Mouse (Mus musculus) midbrain, embryonic 12.5 days (tissue): ENCODE data around the gene Gm44973. TPM values are rescaled to one million over a fixed set of nuclear protein-coding genes. Genes with fewer than 3 reads are reported as not detected.

Experiments used
- ATAC-seq: fragments of 200-750 bp; cut with Nextera tagmentation; 2 replicates; pipeline ENCODE4 v1.8.0; 2017; ENCODE audit warnings: low read depth, moderate TSS enrichment, moderate library complexity; ENCODE audit not compliant: low FRiP score
- H3K27ac ChIP-seq: fragments of 300-500 bp; sonication (generic); replicated peaks from 2 replicates; pipeline ENCODE4 v1.5.1; 2016; ENCODE audit warnings: mild to moderate bottlenecking
- H3K27me3 ChIP-seq: fragments of 300-500 bp; sonication (generic); 2 replicates; pipeline ENCODE4 v1.6.1; 2016; ENCODE audit warnings: mild to moderate bottlenecking
- H3K36me3 ChIP-seq: fragments of 300-500 bp; sonication (generic); 2 replicates; pipeline ENCODE4 v1.6.1; 2016
- H3K4me1 ChIP-seq: fragments of 300-500 bp; sonication (generic); 2 replicates; pipeline ENCODE4 v1.6.1; 2016
- H3K4me2 ChIP-seq: fragments of 300-500 bp; sonication (generic); replicated peaks from 2 replicates; pipeline ENCODE4 v1.6.1; 2016; ENCODE audit warnings: mild to moderate bottlenecking, moderate library complexity
- H3K4me3 ChIP-seq: fragments of 300-500 bp; sonication (generic); 2 replicates; pipeline ENCODE4 v1.5.1; 2016; ENCODE audit warnings: mild to moderate bottlenecking
- H3K9ac ChIP-seq: fragments of 300-500 bp; sonication (generic); replicated peaks from 2 replicates; pipeline ENCODE4 v1.6.1; 2016; ENCODE audit warnings: mild to moderate bottlenecking, moderate library complexity
- H3K9me3 ChIP-seq: fragments of 300-500 bp; sonication (generic); 2 replicates; pipeline ENCODE4 v1.6.1; 2016; ENCODE audit warnings: mild to moderate bottlenecking
- WGBS: fragments of 180-500 bp; shearing (Covaris S2); methylation state at CpG from one replicate; pipeline ENCODE4 v1.1.7; 2016; 5-methylcytosine and 5-hydroxymethylcytosine counted together
- polyA plus RNA-seq: library from polyadenylated mRNA; unstranded; fragments of >200 nt; fragmentation: Nextera tagmentation; extraction: Ambion mirVana; gene quantifications from 2 replicates; pipeline ENCODE4 v1.2.1, GENCODE M21; 2016

Gene Gm44973
- 0.25 TPM in 1 of 2 replicates, not detected in the other for polyA plus RNA-seq

DNA sequence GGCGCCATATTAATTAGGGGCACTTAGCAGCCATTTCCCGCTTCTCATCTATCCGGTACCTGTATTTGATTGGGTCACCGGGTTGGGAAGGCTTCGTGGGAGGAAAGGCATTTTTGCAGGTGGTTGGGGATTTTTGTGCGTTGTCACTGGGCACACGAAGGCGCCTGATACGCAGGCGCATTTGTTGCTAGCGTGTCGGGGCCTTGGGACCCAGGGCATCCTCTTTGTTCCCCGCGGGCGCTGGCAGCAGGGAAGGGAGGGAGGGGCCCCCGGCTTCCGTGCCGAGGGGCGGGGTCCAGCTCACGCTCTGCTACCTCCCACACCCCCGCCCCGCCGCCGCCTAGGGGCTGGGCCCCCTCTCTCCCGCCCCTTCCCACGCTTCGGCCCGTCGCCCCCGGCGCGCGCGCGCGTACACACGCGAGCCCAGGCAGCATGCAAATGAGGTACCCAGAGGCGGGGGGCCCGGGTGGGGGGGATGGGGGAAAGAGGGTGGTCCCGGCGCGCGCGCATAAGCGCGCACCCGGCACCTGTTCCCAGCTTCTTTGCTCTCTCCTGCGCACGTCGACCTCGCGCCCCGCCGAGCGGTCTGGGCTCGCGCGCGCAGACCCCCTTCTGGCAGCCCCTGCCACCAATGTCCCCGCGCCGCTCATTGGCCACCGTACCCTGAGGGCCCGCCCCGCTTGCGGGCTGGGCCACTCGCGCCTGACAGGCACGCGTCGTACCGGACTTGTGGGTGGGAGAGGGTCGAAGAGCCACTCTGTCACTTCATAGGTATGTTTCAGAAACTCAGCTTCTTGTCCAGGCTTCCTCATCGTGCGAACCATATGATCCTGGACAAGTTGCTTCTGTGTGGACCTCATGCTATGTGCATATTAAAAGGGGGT is at the start of gene Gm44973:
Gm44973 (plus strand) TSS at position 379 of the 884 bp plus-strand sequence.
- H3K4me2 ChIP-seq = peak within 1 kb of the TSS; percentile 55
- peak within 1 kb of the TSS; percentile 96 for H3K27ac ChIP-seq
- peak within 1 kb of the TSS; percentile 88 for H3K9ac ChIP-seq
- H3K4me1 ChIP-seq = peaks cover 12% of the 10 kb centered on the region
- ATAC-seq = peak; percentile 80
- under 1% methylated on average over 50 of the region's 76 CpGs for WGBS
- H3K4me3 ChIP-seq = peak within 1 kb of the TSS; percentile 72
- no peaks in the 10 kb centered on the region for H3K9me3 ChIP-seq
- H3K36me3 ChIP-seq = peaks cover 29% of the 10 kb centered on the region
- no peaks in the 10 kb centered on the region for H3K27me3 ChIP-seq

GRCm38 (mm10) chr7:4971068-4971467 is 44.2 kb upstream of the Gm44973 start, which contains the start of gene Sbk3:
Sbk3 (minus strand) TSS chr7:4971168.
- Histone ChIP-seq H3K9me3 (no peaks in the 10 kb centered on the region), H3K4me1 (0 out of 2 replicates have a peak, but pooled peaks cover 4% of the 10 kb centered on the region), H3K36me3 (no peaks in the 10 kb centered on the region), H3K9ac (no peak within 1 kb of the TSS; the same call in 1 of the 2 replicates), H3K27me3 (0 out of 2 replicates have a peak, but pooled peaks cover 3% of the 10 kb centered on the region), H3K4me2 (no peak within 1 kb of the TSS), H3K27ac (no peak within 1 kb of the TSS), H3K4me3 (no peak within 1 kb of the TSS)
- 44% methylated on average over 6 of the region's 6 CpGs for WGBS
- ATAC-seq = no peak

- ATAC-seq = no peak
- H3K4me3 ChIP-seq = no peak overlapping the region
- H3K9me3 ChIP-seq = no peaks in the 10 kb centered on the region
- H3K27ac ChIP-seq = no peak overlapping the region
- WGBS = 28% methylated on average over 7 of the region's 7 CpGs
- H3K4me1 ChIP-seq = 0 out of 2 replicates have a peak, but pooled peaks cover 4% of the 10 kb centered on the region
- no peaks in the 10 kb centered on the region for H3K36me3 ChIP-seq
- 0 out of 2 replicates have a peak, but pooled peaks cover 3% of the 10 kb centered on the region for H3K27me3 ChIP-seq
- H3K4me2 ChIP-seq = no peak overlapping the region
- no peak overlapping the region for H3K9ac ChIP-seq
Measured at GRCm38 (mm10) chr7:4971710-4972109, 43.6 kb upstream of the Gm44973 start.

- 0 out of 2 replicates have a peak, but pooled peaks cover 3% of the 10 kb centered on the region for H3K27me3 ChIP-seq
- H3K4me2 ChIP-seq = no peak overlapping the region
- no peaks in the 10 kb centered on the region; the same call in 1 of the 2 replicates for H3K9me3 ChIP-seq
- H3K36me3 ChIP-seq = no peaks in the 10 kb centered on the region
- 0 out of 2 replicates have a peak, but pooled peaks cover 4% of the 10 kb centered on the region for H3K4me1 ChIP-seq
- H3K27ac ChIP-seq = no peak overlapping the region
- H3K4me3 ChIP-seq = no peak overlapping the region
- no peak for ATAC-seq
- H3K9ac ChIP-seq = no peak overlapping the region
- WGBS = 82% methylated on average over 18 of the region's 18 CpGs
Measured at GRCm38 (mm10) chr7:4972321-4973047, 42.8 kb upstream of the Gm44973 start.

- Histone ChIP-seq H3K9ac (no peak overlapping the region), H3K9me3 (no peaks in the 10 kb centered on the region; the same call in 1 of the 2 replicates), H3K4me3 (no peak overlapping the region), H3K27me3 (no peaks in the 10 kb centered on the region), H3K36me3 (no peaks in the 10 kb centered on the region), H3K4me1 (0 out of 2 replicates have a peak, but pooled peaks cover 4% of the 10 kb centered on the region), H3K27ac (no peak overlapping the region), H3K4me2 (no peak overlapping the region)
- ATAC-seq = no peak
- WGBS = 60% methylated on average over 4 of the region's 4 CpGs
Measured at GRCm38 (mm10) chr7:4975455-4975854, 39.8 kb upstream of the Gm44973 start.

- Histone ChIP-seq H3K4me2 (no peak overlapping the region), H3K27ac (no peak overlapping the region), H3K9me3 (no peaks in the 10 kb centered on the region; the same call in 1 of the 2 replicates), H3K27me3 (no peaks in the 10 kb centered on the region), H3K4me3 (no peak overlapping the region), H3K9ac (no peak overlapping the region), H3K4me1 (no peaks in the 10 kb centered on the region), H3K36me3 (no peaks in the 10 kb centered on the region)
- no peak for ATAC-seq
- 91% methylated on average over 7 of the region's 7 CpGs for WGBS
Measured at GRCm38 (mm10) chr7:4976832-4977231, 38.5 kb upstream of the Gm44973 start.

DNA sequence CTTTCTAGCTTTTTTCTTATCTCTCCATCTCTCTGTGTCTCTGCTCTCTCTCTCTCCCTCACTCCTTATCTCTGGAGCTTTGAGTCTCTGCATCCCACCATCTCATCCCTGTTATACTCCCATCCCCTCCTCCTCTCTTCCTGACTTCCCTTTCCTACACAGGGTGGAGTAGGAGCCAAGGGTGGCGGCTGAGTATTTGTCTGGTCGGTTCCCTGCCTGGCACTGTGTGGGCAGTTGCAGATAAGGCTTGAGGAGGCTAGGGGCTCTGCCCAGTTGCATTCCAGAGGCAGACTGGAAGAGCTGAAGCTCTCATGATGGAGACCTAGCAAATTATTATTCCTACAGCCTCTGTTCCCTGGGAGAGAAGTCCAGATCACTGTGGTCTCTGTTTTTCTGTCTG is 27.0 kb upstream of the Gm44973 start:
- H3K27me3 ChIP-seq = peaks cover 3% of the 10 kb centered on the region; the same call in 1 of the 2 replicates
- no peak overlapping the region for H3K4me2 ChIP-seq
- H3K27ac ChIP-seq = no peak overlapping the region
- no peak overlapping the region for H3K9ac ChIP-seq
- H3K9me3 ChIP-seq = 0 out of 2 replicates have a peak, but pooled peaks cover 3% of the 10 kb centered on the region
- no peak; the same call in 1 of the 2 replicates for ATAC-seq
- 59% methylated on average over 2 of the region's 2 CpGs for WGBS
- H3K4me3 ChIP-seq = no peak overlapping the region
- no peaks in the 10 kb centered on the region for H3K4me1 ChIP-seq
- peaks cover 27% of the 10 kb centered on the region for H3K36me3 ChIP-seq

GRCm38 (mm10) chr7:4993347-4993998 is 21.8 kb upstream of the Gm44973 start:
- 0 out of 2 replicates have a peak, but pooled peaks cover 3% of the 10 kb centered on the region for H3K9me3 ChIP-seq
- peak overlapping the region; percentile 84 for H3K4me3 ChIP-seq
- H3K27me3 ChIP-seq = peaks cover 23% of the 10 kb centered on the region
- ATAC-seq = no peak
- H3K9ac ChIP-seq = peak overlapping the region; percentile 93; the same call in 1 of the 2 replicates
- H3K36me3 ChIP-seq = peaks cover 40% of the 10 kb centered on the region
- WGBS = 34% methylated on average over 55 of the region's 55 CpGs
- H3K4me2 ChIP-seq = peak overlapping the region; percentile 84
- peaks cover 28% of the 10 kb centered on the region for H3K4me1 ChIP-seq
- no peak overlapping the region for H3K27ac ChIP-seq

- Histone ChIP-seq H3K4me1 (peaks cover 28% of the 10 kb centered on the region), H3K4me3 (peak overlapping the region; percentile 84), H3K27ac (no peak overlapping the region), H3K9me3 (0 out of 2 replicates have a peak, but pooled peaks cover 3% of the 10 kb centered on the region), H3K36me3 (peaks cover 40% of the 10 kb centered on the region), H3K27me3 (peaks cover 23% of the 10 kb centered on the region), H3K4me2 (peak overlapping the region; percentile 84), H3K9ac (peak overlapping the region; percentile 93; the same call in 1 of the 2 replicates)
- 53% methylated on average over 59 of the region's 59 CpGs for WGBS
- no peak for ATAC-seq
Measured at GRCm38 (mm10) chr7:4993999-4994788, 21.1 kb upstream of the Gm44973 start.

DNA sequence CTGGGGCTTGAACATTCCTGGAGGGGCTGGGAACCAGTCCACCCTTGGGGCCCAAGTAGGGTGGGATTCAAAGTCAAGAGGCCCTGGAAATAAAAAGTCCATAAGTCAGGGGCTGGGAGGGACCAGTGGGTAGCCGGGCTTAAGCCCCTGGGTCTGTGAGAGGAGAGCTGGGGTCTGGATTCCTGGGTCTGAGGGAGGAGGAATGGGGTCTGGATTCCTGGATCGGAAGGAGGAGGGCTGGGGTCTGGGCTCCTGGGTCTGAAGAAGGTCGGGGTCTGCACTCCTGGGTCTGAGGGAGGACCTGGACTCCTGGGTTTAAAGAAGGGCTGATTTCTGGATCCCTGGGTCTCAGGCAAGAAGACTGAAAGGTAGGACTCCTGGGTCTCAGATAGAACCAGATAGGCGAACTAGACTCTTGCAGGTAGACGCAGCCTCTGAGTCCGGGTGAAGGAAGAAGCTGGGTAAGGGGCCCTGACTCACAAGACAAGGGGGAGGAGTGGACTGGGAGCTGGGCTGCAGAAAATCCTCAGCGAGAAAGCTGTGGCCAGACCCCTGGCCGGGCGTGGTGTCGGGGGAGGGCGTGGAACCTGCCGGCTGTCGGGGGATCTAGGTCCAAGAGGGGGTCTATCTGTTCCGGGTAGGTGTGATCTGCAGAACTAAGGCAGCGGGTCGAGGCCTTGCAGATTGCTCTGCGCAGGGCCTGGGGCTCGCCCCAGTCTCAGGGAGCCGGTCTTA is 19.9 kb upstream of the Gm44973 start:
- ATAC-seq = peak; percentile 20
- Histone ChIP-seq H3K27me3 (peaks cover 23% of the 10 kb centered on the region), H3K4me1 (peaks cover 28% of the 10 kb centered on the region), H3K9me3 (0 out of 2 replicates have a peak, but pooled peaks cover 3% of the 10 kb centered on the region), H3K4me2 (peak overlapping the region; percentile 84), H3K36me3 (peaks cover 40% of the 10 kb centered on the region), H3K9ac (peak overlapping the region; percentile 93), H3K27ac (peak overlapping the region; percentile 74), H3K4me3 (peak overlapping the region; percentile 84)
- WGBS = 5% methylated on average over 19 of the region's 19 CpGs
